Mouse (Mus musculus) megakaryocyte, embryonic 14.5 days (primary cell): Measurements from ENCODE around the gene Gkap1.

Source experiments
- FLI1 ChIP-seq: IDR thresholded peaks from 2 replicates; pipeline ENCODE4 v1.6.1; 2012; ENCODE audit warnings: low read length, inconsistent platforms, mixed read lengths
- GATA1 ChIP-seq: IDR thresholded peaks from 3 replicates; pipeline ENCODE4 v1.6.1; 2012; ENCODE audit warnings: mixed read lengths, low read length, inconsistent platforms, borderline replicate concordance

DNA sequence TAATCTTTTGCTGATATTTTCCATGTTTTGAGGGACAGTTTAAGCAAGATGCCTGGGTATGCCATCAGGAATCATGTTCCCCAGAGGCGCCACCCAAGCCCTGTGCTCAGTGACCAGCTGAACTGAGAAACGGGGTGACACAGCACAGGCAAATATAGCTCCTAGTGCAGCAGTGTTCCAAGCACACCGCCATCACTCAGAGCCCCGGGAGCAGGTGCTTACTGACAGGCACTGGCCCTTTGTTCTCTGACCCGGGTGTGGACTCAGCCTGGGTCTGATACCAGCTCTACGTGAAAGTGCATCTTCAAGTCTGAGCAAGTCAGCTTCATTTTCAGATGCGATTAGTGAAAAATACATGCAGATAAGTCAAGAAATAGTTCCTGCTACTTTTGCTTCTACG lies 34.0 kb upstream of the Gkap1 start:
- no peak for TF ChIP-seq GATA1
- no peak for TF ChIP-seq FLI1
